Mouse (Mus musculus): ENCODE measurements around the gene Olfr535.
"Not testable (repeated sequence)": the region's sequence is repeated elsewhere in the genome, so short reads cannot be mapped to it uniquely, and the experiment has no call there.

Olfr535 gene

GRCm38 (mm10) chr7:140483916-140484315, at the start of gene Olfr535:
Olfr535 (plus strand) TSS chr7:140484216.
- DNase-seq (ENCODE audit: low read depth, low spot score) = no peak

DNA sequence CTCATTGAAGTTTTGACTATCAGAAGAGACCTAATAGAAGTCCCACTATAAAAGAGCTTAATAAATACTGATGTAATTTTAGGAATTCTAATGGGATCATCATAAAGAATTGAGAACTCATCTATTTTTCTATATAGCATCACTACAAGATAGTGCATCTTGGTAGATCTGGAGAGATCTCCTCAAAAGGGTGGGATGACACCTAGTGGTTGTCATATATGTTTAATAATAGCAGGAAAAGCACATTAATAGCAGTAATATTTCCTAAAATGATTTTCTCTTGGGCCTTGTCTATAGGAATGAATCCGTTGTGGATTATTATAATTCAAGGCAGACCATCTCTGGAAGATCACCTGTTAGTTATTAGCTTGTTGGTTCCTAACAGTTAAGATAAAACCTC, 40.9 kb upstream of the Olfr535 start:
- DNase-seq (ENCODE audit: low read depth, low spot score) = no peak

- DNase-seq (ENCODE audit: low read depth, low spot score) = not testable (repeated sequence)
Measured at GRCm38 (mm10) chr7:140463070-140463469, 20.9 kb upstream of the Olfr535 start, which contains the start of gene Olfr533. Olfr533 (plus strand) TSS chr7:140463370.

GRCm38 (mm10) chr7:140477886-140478285, 6.1 kb upstream of the Olfr535 start:
- peak; percentile 63 for DNase-seq (ENCODE audit: low read depth, low spot score)

- peak; percentile 84 for DNase-seq (ENCODE audit: low read depth, low spot score)
Measured at GRCm38 (mm10) chr7:140478733-140479132, 5.3 kb upstream of the Olfr535 start.

DNA sequence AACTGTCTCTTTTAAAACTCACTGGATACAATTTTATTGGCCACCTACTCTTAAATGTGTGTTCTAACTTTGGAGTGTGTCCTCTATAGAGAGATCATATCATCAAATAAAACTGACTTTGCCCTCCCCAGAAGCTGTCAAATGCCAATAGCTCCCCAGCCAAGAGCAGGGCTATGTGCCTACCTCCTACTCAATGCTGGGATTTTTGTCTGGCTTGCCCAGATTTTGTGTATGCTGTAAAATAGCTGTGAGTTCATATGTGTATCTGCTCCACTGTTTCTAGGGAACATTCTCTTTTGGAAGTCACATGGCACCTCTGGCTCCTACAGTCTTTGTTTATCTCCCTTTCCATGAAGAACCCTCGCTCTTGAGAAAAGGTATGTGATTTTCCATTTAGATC, 5.0 kb downstream of the Olfr535 start:
- no peak for DNase-seq (ENCODE audit: low read depth, low spot score)

GRCm38 (mm10) chr7:140494231-140494630, 10.2 kb downstream of the Olfr535 start:
- no peak for DNase-seq (ENCODE audit: low read depth, low spot score)

DNA sequence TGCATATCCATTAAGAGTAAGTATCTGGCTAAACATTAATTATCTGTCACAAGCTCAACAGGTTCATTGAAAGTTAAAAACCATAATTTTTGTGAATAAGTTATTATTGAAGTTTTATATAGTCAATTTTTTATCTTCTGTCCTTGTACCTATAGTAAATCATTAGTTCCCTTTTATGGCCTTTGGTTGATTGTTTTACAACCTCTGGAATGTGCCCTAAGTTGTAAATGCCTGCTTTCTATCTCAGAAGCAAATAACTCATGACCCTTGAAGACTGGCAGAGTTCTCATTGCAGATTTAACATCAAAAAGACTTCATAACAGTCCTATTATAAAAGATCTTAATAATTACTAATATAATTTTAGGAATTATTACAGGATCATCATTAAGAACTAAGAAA, 10.7 kb downstream of the Olfr535 start:
- no peak for DNase-seq (ENCODE audit: low read depth, low spot score)

DNA sequence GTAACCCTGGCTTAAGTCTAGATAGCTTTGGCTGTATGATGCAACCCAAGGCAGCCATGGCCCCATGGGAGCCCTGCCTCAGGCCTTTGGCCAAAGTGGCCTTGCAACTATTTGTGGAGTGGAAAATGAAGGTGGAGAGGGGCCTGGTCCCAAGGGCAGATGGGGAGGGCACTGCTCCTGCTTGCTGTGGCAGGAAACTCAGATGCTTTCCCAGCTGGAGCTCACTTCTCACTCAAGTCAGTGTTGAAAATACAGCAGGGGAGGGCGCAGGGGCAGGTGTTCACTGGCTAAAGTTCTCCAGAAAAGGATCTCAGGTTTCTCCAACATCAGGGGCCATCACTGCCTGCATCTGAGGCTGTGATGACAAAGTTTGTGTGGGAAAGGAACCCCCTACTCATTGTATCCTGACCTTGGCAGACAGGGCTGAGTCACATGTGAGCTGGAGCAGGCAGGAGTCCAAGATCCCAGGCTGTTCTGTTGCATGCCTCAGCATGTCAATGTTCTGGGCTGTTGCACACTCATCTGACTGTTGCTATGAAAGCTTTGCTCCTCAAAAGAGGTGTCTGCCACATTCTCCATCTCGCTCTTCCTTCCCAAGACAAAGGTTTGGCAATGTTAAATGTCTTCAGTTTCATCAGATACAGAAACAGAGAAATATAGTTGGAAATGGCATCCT, 23.5 kb downstream of the Olfr535 start, which contains the start of gene Olfr536:
TSS of gene Olfr536 (minus strand) at position 51 of the 676 bp plus-strand sequence.
- not testable (repeated sequence) for DNase-seq (ENCODE audit: low read depth, low spot score)

- DNase-seq (ENCODE audit: low read depth, low spot score) = no peak
Measured at GRCm38 (mm10) chr7:140539746-140540145, 55.7 kb downstream of the Olfr535 start.

Measured in telencephalon, adult 2 months (tissue).